Comparison of ENCODE assay signal across 13 mouse cellular contexts in genomic region chr1:127980911-127981559, GRCm38 (mm10).
DNase-seq lines count a peak whose midpoint lies in the region; TF ChIP-seq lines count a peak whose summit lies in the region.
"Had no signal": no experiment of that assay in that cellular context is flagged by ENCODE, and none has a peak within 500 bp of the region (broad histone marks: within the 10 kb centered on the region; RNA-seq: fewer than 3 reads in every experiment).

No protein-coding gene starts in this region.

- H3K4me1 ChIP-seq in liver, adult 2 months (ENCODE audit: control insufficient read depth, insufficient read depth, low read length), result no peaks in the 10 kb centered on the region
- H3K4me1 ChIP-seq: heart, embryonic 15.5 days; lung, embryonic 15.5 days had no signal

- TF ChIP-seq CTCF in liver, adult 2 months (IDR thresholded peaks at IDR 0.05; ENCODE audit: low read depth, low read length), result no peak

- DNase-seq in embryo, embryonic 10 days (ENCODE audit: low spot score), result peak; percentile 17
- no peak for DNase-seq in embryo, embryonic 11 days
- peak; percentile 18 for DNase-seq in liver, adult 2 months (ENCODE audit: extremely low read depth, low read depth, low spot score)
- DNase-seq in liver, result no peak
- peak; percentile 14 for DNase-seq in forelimb bud, embryonic 11.5 days (ENCODE audit: low read depth, low spot score)
- peak; percentile 46 for DNase-seq in retina, postnatal 1 day
- no peak for DNase-seq in layer of hippocampus, postnatal 36 days
- no peak for DNase-seq in lung, postnatal 10 days
- DNase-seq: adrenal gland, adult 2 months; right cerebral cortex, postnatal 4 days had no signal

- 75% methylated on average over 2 of the region's 2 CpGs for WGBS in liver, adult 2 months

- H3K36me3 ChIP-seq in liver, adult 2 months (ENCODE audit: control insufficient read depth, insufficient read depth, low read length), result no peaks in the 10 kb centered on the region
- H3K36me3 ChIP-seq: heart, embryonic 15.5 days; limb, embryonic 12.5 days; lung, embryonic 15.5 days had no signal

- no peak overlapping the region for H3K4me3 ChIP-seq in liver, adult 2 months (ENCODE audit: insufficient read depth, low read depth, low read length)
- H3K4me3 ChIP-seq: heart, embryonic 15.5 days; limb, embryonic 12.5 days; lung, embryonic 15.5 days had no signal

- no peak overlapping the region for H3K27ac ChIP-seq in liver, adult 2 months (replicated peaks; ENCODE audit: insufficient read depth, low read depth, low read length)
- H3K27ac ChIP-seq: heart, embryonic 15.5 days; limb, embryonic 12.5 days; lung, embryonic 15.5 days had no signal

- H3K27me3 ChIP-seq in liver, adult 2 months (ENCODE audit: control insufficient read depth, insufficient read depth, low read length), result no peaks in the 10 kb centered on the region
- H3K27me3 ChIP-seq: heart, embryonic 15.5 days; limb, embryonic 12.5 days; lung, embryonic 15.5 days had no signal

- H3K9ac ChIP-seq in liver, adult 2 months (ENCODE audit: low read depth, low read length), result no peak overlapping the region
- H3K9ac ChIP-seq: heart, embryonic 15.5 days; limb, embryonic 12.5 days; lung, embryonic 15.5 days had no signal

- no peak for TF ChIP-seq POLR2A in liver, adult 2 months (IDR thresholded peaks at IDR 0.05; ENCODE audit: extremely low read depth, insufficient read depth, low read length)

- no peaks in the 10 kb centered on the region for H3K79me2 ChIP-seq in liver, adult 2 months (ENCODE audit: control insufficient read depth, insufficient read depth, low read length)

Comparison
In these comparisons a context has a peak if more than half of its experiments do, and no peak if none do; other contexts are left out.
1. DNase-seq: peak in embryo, embryonic 10 days (single experiment), liver, adult 2 months (single experiment), forelimb bud, embryonic 11.5 days (single experiment) and retina, postnatal 1 day (single experiment); none in embryo, embryonic 11 days (single experiment), liver (single experiment), layer of hippocampus, postnatal 36 days (0 of 2) and lung, postnatal 10 days (single experiment).